Mouse (Mus musculus) kidney, adult 2 months (tissue): ENCODE results near the gene Il16.

Experiments used
- CTCF ChIP-seq: fragments of 200-500 bp; conservative IDR thresholded peaks from 2 replicates; pipeline ENCODE4 v1.5.1; 2011; ENCODE audit warnings: low read depth, mild to moderate bottlenecking, control low read depth, low read length, moderate library complexity, mixed read lengths; ENCODE audit not compliant: insufficient read depth, insufficient read length
- POLR2A ChIP-seq: fragments of 200-500 bp; IDR thresholded peaks from one replicate; pipeline ENCODE4 v1.6.1; 2011; ENCODE audit warnings: low read depth, low read length, control low read depth

GRCm38 (mm10) chr7:83751055-83751454 is 5.5 kb upstream of the Il16 start:
- TF ChIP-seq POLR2A (no peak), CTCF (no peak)
